Mouse (Mus musculus): ENCODE measurements around the gene Gm11060. TPM values are rescaled to one million over a fixed set of nuclear protein-coding genes. Genes with fewer than 3 reads are reported as not detected.

Gene Gm11060
- polyA plus RNA-seq (2012; ENCODE audit: insufficient read depth, insufficient read length, low replicate concordance, missing spikeins): not detected in 2 replicates

DNA sequence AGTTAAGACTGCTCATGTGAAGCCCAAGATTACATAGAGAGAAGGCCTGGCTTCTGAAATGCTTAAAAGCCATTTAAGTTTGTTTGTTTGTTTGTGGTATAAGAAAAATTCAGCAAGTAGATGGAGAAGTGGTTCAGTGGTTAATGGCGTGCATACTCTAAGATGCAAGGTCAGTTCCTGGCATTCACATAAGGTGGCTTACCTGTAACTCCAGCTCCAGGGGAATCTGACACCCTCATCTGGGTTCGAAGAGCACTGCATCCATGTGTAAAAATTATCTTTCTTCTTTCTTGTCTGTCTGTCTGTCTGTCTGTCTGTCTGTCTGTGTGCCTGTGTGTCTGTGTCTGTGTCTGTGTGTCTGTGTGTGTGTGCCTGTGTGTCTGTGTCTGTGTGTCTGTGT is at the start of gene Gm11060:
Gene Gm11060 (plus strand): TSS at position 301 of the 400 bp plus-strand sequence.
- H3K27ac ChIP-seq (ENCODE audit: insufficient read depth, low read depth, low read length): no peak within 1 kb of the TSS
- WGBS: 100% methylated on average over 2 of the region's 2 CpGs

DNA sequence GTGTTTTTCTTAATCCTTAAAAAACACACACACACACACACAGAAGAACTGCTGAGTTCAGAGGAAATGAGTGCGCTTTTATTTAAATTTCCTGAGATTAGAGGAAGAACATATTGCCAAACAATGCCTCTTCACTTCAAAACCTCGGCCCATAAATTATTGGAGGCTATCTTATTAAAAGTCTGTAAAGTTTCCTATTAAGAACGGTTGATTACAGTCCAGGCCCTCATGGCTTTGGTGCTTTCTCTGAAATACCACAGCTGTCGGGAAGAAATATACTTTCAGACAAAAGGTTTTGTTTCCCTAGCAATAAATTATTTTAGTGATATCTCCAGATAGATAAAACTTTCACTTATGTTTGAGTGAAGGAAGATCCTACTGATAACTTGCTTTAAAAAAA is 48.7 kb upstream of the Gm11060 start:
- Histone ChIP-seq H3K27ac (ENCODE audit: insufficient read depth, low read depth, low read length) (no peak overlapping the region), H3K4me1 (ENCODE audit: control insufficient read depth, insufficient read depth, low read length) (no peaks in the 10 kb centered on the region), H3K4me3 (ENCODE audit: insufficient read depth, low read depth, low read length) (no peak overlapping the region)
- WGBS: 78% methylated on average over 4 of the region's 4 CpGs
- TF ChIP-seq POLR2A (IDR thresholded peaks at IDR 0.05; ENCODE audit: insufficient read depth, low read depth, low read length): no peak
- TF ChIP-seq CTCF (IDR thresholded peaks at IDR 0.05; ENCODE audit: insufficient read depth, low read depth, low read length): no peak

More for the DNA sequence above, at the start of gene Gm11060:
- H3K4me3 ChIP-seq (ENCODE audit: insufficient read depth, low read depth, low read length): no peak within 1 kb of the TSS
- TF ChIP-seq POLR2A (IDR thresholded peaks at IDR 0.05; ENCODE audit: insufficient read depth, low read depth, low read length) (no peak), CTCF (IDR thresholded peaks at IDR 0.05; ENCODE audit: insufficient read depth, low read depth, low read length) (no peak)
- no peaks in the 10 kb centered on the region for H3K4me1 ChIP-seq (ENCODE audit: control insufficient read depth, insufficient read depth, low read length)

GRCm38 (mm10) chr2:105048301-105048700 is 43.5 kb upstream of the Gm11060 start:
- TF ChIP-seq POLR2A (IDR thresholded peaks at IDR 0.05; ENCODE audit: insufficient read depth, low read depth, low read length) (no peak), CTCF (IDR thresholded peaks at IDR 0.05; ENCODE audit: insufficient read depth, low read depth, low read length) (no peak)
- Histone ChIP-seq H3K4me3 (ENCODE audit: insufficient read depth, low read depth, low read length) (no peak overlapping the region), H3K4me1 (ENCODE audit: control insufficient read depth, insufficient read depth, low read length) (no peaks in the 10 kb centered on the region), H3K27ac (ENCODE audit: insufficient read depth, low read depth, low read length) (no peak overlapping the region)
- 36% methylated on average over 1 of the region's 1 CpGs for WGBS

DNA sequence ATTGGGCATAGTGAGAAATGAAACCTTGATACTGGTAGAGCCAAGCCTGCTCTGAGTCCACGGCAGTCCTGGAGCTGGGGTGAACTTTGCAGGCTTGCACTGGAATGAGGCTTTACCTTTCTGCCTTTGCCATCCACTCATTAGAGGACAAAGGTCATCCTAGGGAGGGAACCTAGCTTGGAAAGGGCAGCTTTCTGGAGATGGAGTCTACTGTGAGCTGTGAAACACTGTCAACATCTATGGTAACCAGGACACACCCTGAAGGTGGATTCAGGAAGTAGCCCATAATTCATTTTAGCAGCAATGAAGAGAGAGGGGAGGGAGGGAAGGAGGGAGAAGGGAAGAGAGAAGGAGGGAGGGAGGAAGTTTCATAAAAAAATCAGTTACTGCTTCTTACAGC is 36.3 kb upstream of the Gm11060 start:
- H3K4me3 ChIP-seq (ENCODE audit: insufficient read depth, low read depth, low read length): no peak overlapping the region
- 81% methylated on average over 1 of the region's 1 CpGs for WGBS
- no peak for TF ChIP-seq POLR2A (IDR thresholded peaks at IDR 0.05; ENCODE audit: insufficient read depth, low read depth, low read length)
- no peak for TF ChIP-seq CTCF (IDR thresholded peaks at IDR 0.05; ENCODE audit: insufficient read depth, low read depth, low read length)
- no peaks in the 10 kb centered on the region for H3K4me1 ChIP-seq (ENCODE audit: control insufficient read depth, insufficient read depth, low read length)
- no peak overlapping the region for H3K27ac ChIP-seq (ENCODE audit: insufficient read depth, low read depth, low read length)

GRCm38 (mm10) chr2:105058577-105059116 is 33.2 kb upstream of the Gm11060 start:
- H3K4me1 ChIP-seq (ENCODE audit: control insufficient read depth, insufficient read depth, low read length): no peaks in the 10 kb centered on the region
- H3K27ac ChIP-seq (ENCODE audit: insufficient read depth, low read depth, low read length): no peak overlapping the region
- no peak overlapping the region for H3K4me3 ChIP-seq (ENCODE audit: insufficient read depth, low read depth, low read length)
- WGBS: 82% methylated on average over 7 of the region's 7 CpGs
- TF ChIP-seq CTCF (IDR thresholded peaks at IDR 0.05; ENCODE audit: insufficient read depth, low read depth, low read length) (no peak), POLR2A (IDR thresholded peaks at IDR 0.05; ENCODE audit: insufficient read depth, low read depth, low read length) (no peak)

GRCm38 (mm10) chr2:105062741-105063372 is 29.0 kb upstream of the Gm11060 start:
- Histone ChIP-seq H3K4me3 (ENCODE audit: insufficient read depth, low read depth, low read length) (no peak overlapping the region), H3K4me1 (ENCODE audit: control insufficient read depth, insufficient read depth, low read length) (no peaks in the 10 kb centered on the region), H3K27ac (ENCODE audit: insufficient read depth, low read depth, low read length) (no peak overlapping the region)
- no peak for TF ChIP-seq CTCF (IDR thresholded peaks at IDR 0.05; ENCODE audit: insufficient read depth, low read depth, low read length)
- no peak for TF ChIP-seq POLR2A (IDR thresholded peaks at IDR 0.05; ENCODE audit: insufficient read depth, low read depth, low read length)
- WGBS: 61% methylated on average over 7 of the region's 7 CpGs

DNA sequence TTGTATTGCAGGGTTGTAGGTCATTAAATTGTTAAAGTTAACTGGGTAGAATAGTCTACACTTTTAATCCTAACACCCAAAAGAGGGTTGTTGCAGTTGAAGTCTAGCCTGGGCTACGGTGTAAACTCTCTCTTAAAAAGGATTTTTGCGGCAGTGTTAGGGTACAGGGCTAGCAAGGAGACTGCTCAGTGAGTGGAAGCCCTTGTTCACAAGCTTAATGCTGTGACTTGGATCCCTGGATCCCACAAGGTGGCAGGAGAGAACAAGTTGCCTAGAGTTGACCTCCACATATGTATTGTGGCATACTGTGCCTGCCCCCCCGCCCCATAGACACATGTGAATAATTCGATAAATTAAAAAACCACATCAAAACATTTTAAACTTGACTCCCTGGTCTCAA is 19.3 kb upstream of the Gm11060 start:
- TF ChIP-seq CTCF (IDR thresholded peaks at IDR 0.05; ENCODE audit: insufficient read depth, low read depth, low read length): no peak
- Histone ChIP-seq H3K4me3 (ENCODE audit: insufficient read depth, low read depth, low read length) (no peak overlapping the region), H3K27ac (ENCODE audit: insufficient read depth, low read depth, low read length) (no peak overlapping the region), H3K4me1 (ENCODE audit: control insufficient read depth, insufficient read depth, low read length) (no peaks in the 10 kb centered on the region)
- WGBS: 81% methylated on average over 4 of the region's 4 CpGs

DNA sequence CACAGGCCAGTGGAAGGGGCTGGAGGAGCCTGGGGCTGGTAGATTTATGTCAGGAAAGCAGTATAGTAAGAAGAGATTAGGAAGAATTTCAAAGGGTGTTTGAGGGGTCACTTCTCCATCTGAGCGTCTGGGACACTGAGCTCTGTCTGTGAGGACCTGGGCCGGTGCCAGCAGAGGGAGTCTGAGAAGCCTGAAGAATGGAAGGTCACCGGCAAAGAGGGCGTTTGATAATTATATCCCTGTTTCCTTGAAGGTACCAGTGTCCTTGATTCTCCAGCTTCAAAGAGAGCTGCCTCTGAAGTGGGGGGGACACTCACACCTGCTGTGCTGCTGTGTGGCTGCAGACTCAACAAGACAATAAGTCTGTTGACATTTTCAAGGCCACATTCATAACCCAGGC is 17.6 kb upstream of the Gm11060 start:
- TF ChIP-seq CTCF (IDR thresholded peaks at IDR 0.05; ENCODE audit: insufficient read depth, low read depth, low read length): no peak
- TF ChIP-seq POLR2A (IDR thresholded peaks at IDR 0.05; ENCODE audit: insufficient read depth, low read depth, low read length): no peak
- no peak overlapping the region for H3K4me3 ChIP-seq (ENCODE audit: insufficient read depth, low read depth, low read length)
- WGBS: 48% methylated on average over 4 of the region's 4 CpGs

DNA sequence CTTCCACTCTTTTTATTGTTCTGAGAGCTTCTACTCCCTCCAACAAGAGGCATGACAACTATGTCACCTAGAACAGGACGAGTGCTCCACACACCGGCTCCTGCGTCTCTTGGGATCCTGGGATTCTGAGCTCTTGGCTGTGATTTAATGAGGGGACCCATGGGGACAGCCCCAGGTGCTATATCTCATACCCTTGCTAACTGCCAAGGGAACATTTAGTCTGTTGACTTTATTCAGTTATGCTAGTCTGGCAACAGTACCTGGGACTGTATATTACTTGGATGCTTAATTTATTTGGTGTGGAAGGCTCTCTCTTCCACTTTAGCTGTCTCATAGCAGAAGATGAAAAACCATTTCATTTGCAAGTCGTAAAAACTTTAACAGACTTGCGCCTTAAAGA is 16.0 kb upstream of the Gm11060 start:
- WGBS: 86% methylated on average over 5 of the region's 5 CpGs
- no peak for TF ChIP-seq CTCF (IDR thresholded peaks at IDR 0.05; ENCODE audit: insufficient read depth, low read depth, low read length)
- TF ChIP-seq POLR2A (IDR thresholded peaks at IDR 0.05; ENCODE audit: insufficient read depth, low read depth, low read length): no peak
- no peak overlapping the region for H3K27ac ChIP-seq (ENCODE audit: insufficient read depth, low read depth, low read length)
- no peak overlapping the region for H3K4me3 ChIP-seq (ENCODE audit: insufficient read depth, low read depth, low read length)
- no peaks in the 10 kb centered on the region for H3K4me1 ChIP-seq (ENCODE audit: control insufficient read depth, insufficient read depth, low read length)

More for the DNA sequence above, 17.6 kb upstream of the Gm11060 start:
- no peak overlapping the region for H3K27ac ChIP-seq (ENCODE audit: insufficient read depth, low read depth, low read length)
- no peaks in the 10 kb centered on the region for H3K4me1 ChIP-seq (ENCODE audit: control insufficient read depth, insufficient read depth, low read length)

Measured in olfactory bulb, adult 2 months (tissue).